Mouse (Mus musculus) cerebellum, adult 2 months (tissue): ENCODE measurements around the gene Bbip1.

Source experiments
- CTCF ChIP-seq: fragments of 200-500 bp; IDR thresholded peaks from 2 replicates; pipeline ENCODE4 v1.5.1; 2011; ENCODE audit warnings: low read depth, mild to moderate bottlenecking, control low read depth, low read length, moderate library complexity, borderline replicate concordance; ENCODE audit not compliant: insufficient read depth
- POLR2A ChIP-seq: fragments of 200-500 bp; IDR thresholded peaks from 2 replicates; pipeline ENCODE4 v1.6.1; 2011; ENCODE audit warnings: low read length, control low read depth, borderline replicate concordance; ENCODE audit not compliant: insufficient read depth

- TF ChIP-seq CTCF (no peak), POLR2A (no peak)
Measured at GRCm38 (mm10) chr19:53926705-53927104, 17.7 kb downstream of the Bbip1 start.
